Mouse (Mus musculus) spleen, adult 2 months (tissue): Measurements from ENCODE around the gene Elmo1. TPM values are rescaled to one million over a fixed set of nuclear protein-coding genes. Genes with fewer than 3 reads are reported as not detected.

ENCODE experiments used
- DNase-seq, 2 experiments: peaks; one replicate each; pipeline versions ENCODE4 v3.0.0 to v3.0.0-alpha.2; 2012 to 2021; ENCODE audit warnings: low spot score in 2 of 2, low read depth in 1 of 2
- H3K27ac ChIP-seq: fragments of 200-500 bp; 2 replicates; pipeline ENCODE4 v1.5.1; 2012; ENCODE audit warnings: low read length, inconsistent platforms; ENCODE audit not compliant: insufficient read depth
- H3K27me3 ChIP-seq: fragments of 200-500 bp; 2 replicates; pipeline ENCODE4 v1.6.1; 2012; ENCODE audit warnings: mild to moderate bottlenecking, moderate library complexity, low read length, inconsistent platforms; ENCODE audit not compliant: control insufficient read depth, insufficient read depth
- H3K36me3 ChIP-seq: fragments of 200-500 bp; 2 replicates; pipeline ENCODE4 v1.6.1; 2012; ENCODE audit warnings: mild to moderate bottlenecking, low read length, inconsistent platforms; ENCODE audit not compliant: control insufficient read depth, insufficient read depth
- H3K4me1 ChIP-seq: fragments of 200-500 bp; 2 replicates; pipeline ENCODE4 v1.6.1; 2011; ENCODE audit warnings: inconsistent platforms; ENCODE audit not compliant: control insufficient read depth, insufficient read depth, insufficient read length
- H3K4me3 ChIP-seq: fragments of 200-500 bp; 2 replicates; pipeline ENCODE4 v1.5.1; 2011; ENCODE audit warnings: mild to moderate bottlenecking, inconsistent platforms; ENCODE audit not compliant: insufficient read depth, insufficient read length; ENCODE audit errors: extremely low read depth
- CTCF ChIP-seq: fragments of 200-500 bp; IDR thresholded peaks from 2 replicates; pipeline ENCODE4 v1.5.1; 2011; ENCODE audit warnings: mild to moderate bottlenecking, inconsistent platforms; ENCODE audit not compliant: insufficient read depth, insufficient read length, insufficient replicate concordance; ENCODE audit errors: extremely low read depth
- POLR2A ChIP-seq: fragments of 200-500 bp; IDR thresholded peaks from 2 replicates; pipeline ENCODE4 v1.6.1; 2011; ENCODE audit warnings: low read depth, low read length, inconsistent platforms
- WGBS: fragments of 180-500 bp; shearing (Covaris S2); methylation state at CpG from one replicate; pipeline ENCODE4 v1.1.7; 2018; 5-methylcytosine and 5-hydroxymethylcytosine counted together
- polyA plus RNA-seq: library from polyadenylated mRNA; depleted of rRNA; stranded (reverse); fragments of >200 nt; gene quantifications from 2 replicates; pipeline ENCODE4 v1.2.3, GENCODE M21; 2012

The Elmo1 gene
- polyA plus RNA-seq, 1 experiment = 33.3 TPM

GRCm38 (mm10) chr13:20173987-20174654 is 83.7 kb downstream of the Elmo1 start:
- Histone ChIP-seq H3K27ac (0 out of 2 replicates have a peak overlapping the region, but pooled peaks have one; percentile 13), H3K4me3 (no peak overlapping the region), H3K27me3 (no peaks in the 10 kb centered on the region), H3K36me3 (no peaks in the 10 kb centered on the region), H3K4me1 (no peaks in the 10 kb centered on the region; the same call in 1 of the 2 replicates)
- no peak for DNase-seq
- TF ChIP-seq POLR2A (no peak), CTCF (no peak)
- 59% methylated on average over 10 of the region's 10 CpGs for WGBS

- no peak overlapping the region for H3K4me3 ChIP-seq
- TF ChIP-seq POLR2A = no peak
- no peak for TF ChIP-seq CTCF
- no peak for DNase-seq
- H3K27ac ChIP-seq = no peak overlapping the region
- no peaks in the 10 kb centered on the region for H3K36me3 ChIP-seq
- H3K4me1 ChIP-seq = no peaks in the 10 kb centered on the region; the same call in 1 of the 2 replicates
- H3K27me3 ChIP-seq = no peaks in the 10 kb centered on the region
- 77% methylated on average over 3 of the region's 3 CpGs for WGBS
Measured at GRCm38 (mm10) chr13:20174655-20175280, 84.4 kb downstream of the Elmo1 start.

GRCm38 (mm10) chr13:20180738-20181137 is 90.3 kb downstream of the Elmo1 start:
- TF ChIP-seq POLR2A = no peak
- TF ChIP-seq CTCF = no peak
- Histone ChIP-seq H3K4me3 (no peak overlapping the region), H3K27ac (peak overlapping the region; percentile 9; the same call in 1 of the 2 replicates), H3K36me3 (no peaks in the 10 kb centered on the region), H3K27me3 (no peaks in the 10 kb centered on the region), H3K4me1 (peaks cover 16% of the 10 kb centered on the region; the same call in 1 of the 2 replicates)
- WGBS = 35% methylated on average over 5 of the region's 5 CpGs
- DNase-seq = no peak

DNA sequence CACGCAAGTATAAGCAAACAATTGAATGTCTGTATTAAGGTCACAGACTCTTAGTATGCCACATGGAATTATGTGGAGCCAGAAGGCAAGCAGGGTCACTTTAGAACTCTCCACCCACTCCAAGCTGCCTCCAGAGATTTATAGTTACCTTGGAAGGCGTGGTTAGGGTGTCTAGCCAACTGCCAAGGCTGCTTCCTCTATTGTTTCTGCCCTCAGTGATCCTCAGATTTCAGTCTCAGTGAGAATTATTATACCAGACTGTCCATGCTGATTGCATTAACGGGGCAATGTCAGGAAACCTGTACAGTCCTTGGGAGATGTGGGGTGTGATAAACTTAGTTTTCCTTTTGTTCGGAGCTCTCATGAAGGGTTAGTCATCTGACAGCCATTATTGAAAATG is 90.9 kb downstream of the Elmo1 start:
- no peak for DNase-seq
- peaks cover 18% of the 10 kb centered on the region; the same call in 1 of the 2 replicates for H3K4me1 ChIP-seq
- WGBS = 44% methylated on average over 4 of the region's 4 CpGs

DNA sequence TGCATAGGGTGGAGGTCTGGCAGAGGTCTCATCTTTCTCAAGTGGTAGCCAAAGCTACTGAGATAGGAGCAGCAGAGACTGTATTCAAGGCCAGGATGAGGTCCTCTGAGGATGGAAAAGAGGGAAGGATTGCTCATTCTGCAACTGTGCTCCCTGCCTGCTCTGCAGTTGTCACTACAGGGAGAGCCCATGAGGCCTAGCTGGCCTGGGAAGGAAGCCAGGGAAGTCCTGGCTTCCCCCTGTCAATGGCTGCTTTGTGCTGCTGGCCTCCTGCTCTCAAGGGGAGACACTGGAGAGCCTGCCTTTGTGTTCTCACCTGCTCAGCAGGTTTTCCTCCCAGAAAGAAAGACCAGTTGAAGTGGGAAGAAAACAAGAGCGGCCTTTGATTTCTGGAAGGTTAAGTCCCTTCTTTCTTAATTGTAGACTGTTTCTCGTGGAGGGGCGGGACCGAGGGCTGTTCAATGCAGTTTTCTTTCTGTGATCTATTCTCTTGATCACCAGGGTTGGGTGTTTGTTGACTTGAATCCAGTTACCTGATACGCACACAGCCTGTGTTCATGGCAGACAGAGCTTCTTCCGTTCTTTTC is 91.9 kb downstream of the Elmo1 start:
- Histone ChIP-seq H3K4me3 (no peak overlapping the region), H3K36me3 (no peaks in the 10 kb centered on the region), H3K4me1 (peaks cover 21% of the 10 kb centered on the region; the same call in 1 of the 2 replicates), H3K27me3 (no peaks in the 10 kb centered on the region), H3K27ac (no peak overlapping the region)
- no peak for DNase-seq
- WGBS = 92% methylated on average over 6 of the region's 6 CpGs
- TF ChIP-seq CTCF (no peak), POLR2A (no peak)

More for the DNA sequence above, 90.9 kb downstream of the Elmo1 start:
- no peak for TF ChIP-seq CTCF
- Histone ChIP-seq H3K27me3 (no peaks in the 10 kb centered on the region), H3K36me3 (no peaks in the 10 kb centered on the region), H3K27ac (no peak overlapping the region), H3K4me3 (no peak overlapping the region)

GRCm38 (mm10) chr13:20183512-20184238 is 93.3 kb downstream of the Elmo1 start:
- DNase-seq = peak; percentile 39 to 47
- H3K27ac ChIP-seq = peak overlapping the region; percentile 92
- H3K36me3 ChIP-seq = no peaks in the 10 kb centered on the region
- H3K4me3 ChIP-seq = no peak overlapping the region
- TF ChIP-seq CTCF (peak; percentile 25; the same call in 1 of the 2 replicates), POLR2A (no peak)
- 13% methylated on average over 9 of the region's 9 CpGs for WGBS
- H3K4me1 ChIP-seq = peaks cover 21% of the 10 kb centered on the region; the same call in 1 of the 2 replicates
- H3K27me3 ChIP-seq = no peaks in the 10 kb centered on the region
